Mouse (Mus musculus): ENCODE measurements around the gene Rnf38. TPM values are rescaled to one million over a fixed set of nuclear protein-coding genes. Genes with fewer than 3 reads are reported as not detected.

Rnf38 gene
- total and polyA plus RNA-seq, 3 experiments: 6.8 to 22.8 TPM; not detected in 1

DNA sequence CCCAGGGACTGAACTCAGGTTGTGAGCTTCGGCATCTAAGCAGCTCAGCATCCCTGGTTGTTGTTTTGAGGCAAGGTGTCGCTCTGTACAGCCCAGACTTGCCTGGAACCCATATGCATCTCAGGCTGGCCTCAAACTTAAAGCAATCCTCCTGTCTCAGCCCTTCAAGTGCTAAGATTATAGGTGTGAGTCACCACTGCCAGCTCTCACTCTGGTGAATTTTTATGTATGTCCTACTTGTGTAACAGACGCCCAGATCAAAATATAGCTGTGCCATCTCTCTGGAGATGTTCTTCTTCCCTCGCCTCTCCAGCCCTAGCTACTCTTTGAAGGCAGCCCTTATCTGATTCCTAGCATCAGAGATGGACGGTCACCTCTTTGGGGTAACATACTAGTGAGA lies 17.9 kb upstream of the Rnf38 start:
- Histone ChIP-seq H3K9ac (ENCODE audit: control insufficient read depth, low read depth, low read length, poor library complexity, severe bottlenecking) (no peak overlapping the region), H3K79me2 (ENCODE audit: control insufficient read depth, insufficient read depth, low read length, poor library complexity) (no peaks in the 10 kb centered on the region), H3K36me3 (ENCODE audit: control insufficient read depth in 1 of 2, insufficient read depth in 2 of 2, low read length in 2 of 2) (no peaks in the 10 kb centered on the region), H3K9me3 (replicated peaks; ENCODE audit: insufficient read depth, low read length) (no peaks in the 10 kb centered on the region), H3K27ac (ENCODE audit: control insufficient read depth, low read depth, low read length) (no peak overlapping the region), H3K27me3 (ENCODE audit: control insufficient read depth in 1 of 2, insufficient read depth in 2 of 2, low read length in 2 of 2) (peaks cover 4 to 6% of the 10 kb centered on the region in 2 experiments; a peak in 3 of 4 replicates), H3K4me3 (ENCODE audit: control insufficient read depth in 1 of 2, insufficient read depth in 1 of 2, low read depth in 2 of 2, low read length in 2 of 2) (no peak overlapping the region), H3K4me1 (ENCODE audit: control insufficient read depth in 1 of 2, insufficient read depth in 2 of 2, low read length in 2 of 2) (peaks cover 0 to 4% of the 10 kb centered on the region in 2 experiments; a peak in 1 of 4 replicates)
- no peak for DNase-seq (ENCODE audit: low read depth, low spot score)
- TF ChIP-seq MEF2A (IDR thresholded peaks at IDR 0.05; ENCODE audit: extremely low read depth, insufficient replicate concordance, low read depth, low read length, poor library complexity, severe bottlenecking) (no peak), BHLHE40 (IDR thresholded peaks at IDR 0.05; ENCODE audit: borderline replicate concordance, low read depth, low read length) (no peak), MAFK (IDR thresholded peaks at IDR 0.05; ENCODE audit: borderline replicate concordance, low read depth, low read length) (no peak), HCFC1 (IDR thresholded peaks at IDR 0.05; ENCODE audit: low read depth, low read length) (no peak), ELF1 (IDR thresholded peaks at IDR 0.05; ENCODE audit: low read depth, low read length) (no peak)

DNA sequence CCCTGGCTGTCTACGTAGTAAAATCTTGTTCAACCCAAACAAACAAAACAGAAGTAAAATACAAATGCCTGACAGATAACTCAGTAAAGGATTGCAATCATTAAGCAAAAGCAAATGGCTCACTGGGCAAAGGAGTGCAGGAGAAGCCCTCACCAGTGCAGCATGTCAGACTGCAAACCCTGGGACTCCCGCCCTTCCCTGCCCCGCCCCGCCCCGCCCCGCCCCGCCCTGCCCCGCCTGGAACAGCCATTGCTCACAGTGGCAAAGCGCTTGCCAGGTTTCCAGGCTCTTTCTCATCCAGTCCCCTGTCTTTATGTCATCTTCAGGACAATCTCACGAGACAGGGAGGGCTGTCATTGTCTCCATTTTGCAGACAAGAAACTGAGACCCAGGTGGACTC lies 16.1 kb upstream of the Rnf38 start:
- TF ChIP-seq E2F4 (IDR thresholded peaks at IDR 0.05; ENCODE audit: borderline replicate concordance, low read depth, low read length) (no peak), USF1 (IDR thresholded peaks at IDR 0.05; ENCODE audit: low read depth, low read length) (no peak), HCFC1 (IDR thresholded peaks at IDR 0.05; ENCODE audit: low read depth, low read length) (no peak), NELFE (IDR thresholded peaks at IDR 0.05; ENCODE audit: low read depth, low read length) (no peak), BHLHE40 (IDR thresholded peaks at IDR 0.05; ENCODE audit: borderline replicate concordance, low read depth, low read length) (no peak), GABPA (IDR thresholded peaks at IDR 0.05; ENCODE audit: low read depth, low read length) (no peak), SMC3 (IDR thresholded peaks at IDR 0.05; ENCODE audit: low read depth, low read length) (no peak), MAX (IDR thresholded peaks at IDR 0.05; ENCODE audit: low read length) (no peak), TAL1 (IDR thresholded peaks at IDR 0.05; ENCODE audit: low read length) (no peak), UBTF (IDR thresholded peaks at IDR 0.05; ENCODE audit: borderline replicate concordance, insufficient read depth, low read depth, low read length) (no peak), TBP (IDR thresholded peaks at IDR 0.05; ENCODE audit: low read depth, low read length) (no peak), ZMIZ1 (IDR thresholded peaks at IDR 0.05; ENCODE audit: low read depth, low read length) (no peak), POLR2AphosphoS2 (IDR thresholded peaks at IDR 0.05; ENCODE audit: low read length) (no peak), MXI1 (IDR thresholded peaks at IDR 0.05; ENCODE audit: low read depth, low read length) (no peak), RAD21 (IDR thresholded peaks at IDR 0.05; ENCODE audit: low read depth, low read length) (no peak), MYB (IDR thresholded peaks at IDR 0.05; ENCODE audit: low read depth, low read length) (no peak)
- Histone ChIP-seq H3K9me3 (replicated peaks; ENCODE audit: insufficient read depth, low read length) (no peaks in the 10 kb centered on the region), H3K27ac (ENCODE audit: control insufficient read depth, low read depth, low read length) (no peak overlapping the region), H3K79me2 (ENCODE audit: control insufficient read depth, insufficient read depth, low read length, poor library complexity) (no peaks in the 10 kb centered on the region), H3K4me3 (ENCODE audit: control insufficient read depth in 1 of 2, insufficient read depth in 1 of 2, low read depth in 2 of 2, low read length in 2 of 2) (no peak overlapping the region), H3K36me3 (ENCODE audit: control insufficient read depth in 1 of 2, insufficient read depth in 2 of 2, low read length in 2 of 2) (no peaks in the 10 kb centered on the region), H3K9ac (ENCODE audit: control insufficient read depth, low read depth, low read length, poor library complexity, severe bottlenecking) (no peak overlapping the region), H3K27me3 (ENCODE audit: control insufficient read depth in 1 of 2, insufficient read depth in 2 of 2, low read length in 2 of 2) (peaks cover 3 to 6% of the 10 kb centered on the region in 2 experiments; a peak in 3 of 4 replicates), H3K4me1 (ENCODE audit: control insufficient read depth in 1 of 2, insufficient read depth in 2 of 2, low read length in 2 of 2) (peaks cover 0 to 4% of the 10 kb centered on the region in 2 experiments; a peak in 1 of 4 replicates)
- DNase-seq (ENCODE audit: low read depth, low spot score): peak; percentile 19

All from MEL (cell line).